Mouse (Mus musculus): ENCODE measurements at regions not wholly inside any gene's neighbourhood (a gene's known extent, or its start where the extent isn't known, plus 50 kb on each side); places are given as distances from the start of the nearest gene placed in this dataset.

- no peak for DNase-seq
Observed at GRCm38 (mm10) chr10:84214812-84215211, 225.6 kb downstream of the Nuak1 start.

DNA sequence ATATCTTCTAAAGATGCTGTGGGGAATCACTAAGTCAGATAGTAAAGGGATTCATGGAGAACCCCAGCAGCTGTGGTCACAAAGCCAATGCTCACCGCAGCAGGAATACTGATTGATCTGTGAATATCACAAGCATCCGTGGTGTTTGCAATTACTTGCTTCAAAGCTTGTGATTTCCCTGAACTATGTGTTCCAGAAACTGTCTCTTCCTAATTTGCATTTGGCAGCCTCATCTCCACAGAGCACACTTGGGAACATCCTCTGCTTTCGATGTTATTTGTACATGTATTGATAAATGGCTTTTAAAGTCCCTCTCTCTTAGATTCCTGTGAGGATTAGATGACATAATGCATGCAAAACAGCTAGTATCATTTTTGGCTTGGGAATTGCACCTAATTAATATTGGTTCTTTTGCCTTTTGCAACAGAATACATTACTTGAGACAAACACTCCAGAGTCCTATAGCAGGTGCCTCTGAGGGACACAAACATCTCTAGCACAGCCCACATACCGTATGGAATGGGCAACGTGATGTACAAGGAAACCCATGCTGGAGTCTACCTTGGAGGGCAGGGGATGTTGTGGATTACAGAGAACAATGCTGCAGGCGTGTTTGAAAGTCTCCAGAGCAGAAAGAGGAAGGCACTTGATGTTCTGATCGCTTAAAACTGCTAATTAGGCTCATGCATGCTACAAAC, 211.0 kb downstream of the Nuak1 start:
- no peak for DNase-seq

DNA sequence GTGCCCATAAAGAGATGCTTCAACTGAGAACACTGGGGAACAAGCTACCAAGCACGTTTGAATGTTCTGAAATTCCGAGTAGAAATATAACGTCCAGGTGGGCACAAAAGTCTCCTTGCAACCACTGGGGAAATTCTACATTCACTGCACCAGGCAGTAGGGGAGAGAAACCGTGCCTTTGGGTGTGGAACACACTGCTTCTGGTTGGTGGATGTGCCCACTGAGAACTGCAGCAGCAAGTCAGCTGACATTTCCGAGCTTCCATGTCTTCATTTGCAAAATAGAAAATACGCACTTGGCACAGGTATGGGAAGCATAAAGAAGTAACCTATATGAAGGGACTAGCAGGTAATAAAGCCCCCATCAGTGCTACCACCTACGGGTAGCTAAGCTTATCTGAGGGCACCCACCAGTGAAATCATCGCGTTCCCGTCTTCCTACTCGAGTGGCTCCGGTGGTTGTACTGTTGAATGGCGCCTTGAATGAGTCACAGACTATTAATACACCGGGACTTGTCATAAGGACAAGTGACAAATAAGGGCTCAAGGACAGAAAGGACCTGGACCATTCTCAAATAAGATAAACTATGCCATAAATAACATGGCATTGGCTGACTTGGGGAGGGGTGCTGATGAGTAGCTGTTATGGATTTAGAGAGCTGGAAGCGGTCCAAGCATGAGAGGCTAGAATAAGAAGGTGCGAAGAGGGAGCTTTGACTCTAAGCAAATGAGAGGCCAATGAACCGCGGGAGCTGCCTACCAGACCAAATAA, 210.2 kb downstream of the Nuak1 start:
- DNase-seq = no peak

DNA sequence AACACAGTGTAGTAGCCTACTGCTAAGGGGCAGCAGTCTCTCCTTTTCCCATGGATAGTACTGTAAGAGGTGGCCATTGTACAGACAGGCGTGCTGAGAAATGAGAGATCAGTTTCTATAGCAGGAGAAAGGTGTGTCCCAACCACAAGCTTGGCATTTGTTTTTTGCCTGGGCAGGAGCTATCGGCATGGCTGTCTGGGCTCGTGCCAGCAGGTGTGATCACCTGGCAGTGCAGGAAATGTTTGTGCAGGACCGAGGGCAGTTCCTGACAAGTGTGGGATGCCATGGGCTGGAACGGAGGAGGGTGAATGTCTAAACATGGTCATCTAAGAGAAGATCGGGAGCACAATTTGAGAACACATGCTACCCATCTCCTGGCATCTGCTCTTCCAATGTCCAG, 205.4 kb downstream of the Nuak1 start:
- no peak for DNase-seq

GRCm38 (mm10) chr10:84236236-84236635, 204.2 kb downstream of the Nuak1 start:
- no peak for DNase-seq

DNA sequence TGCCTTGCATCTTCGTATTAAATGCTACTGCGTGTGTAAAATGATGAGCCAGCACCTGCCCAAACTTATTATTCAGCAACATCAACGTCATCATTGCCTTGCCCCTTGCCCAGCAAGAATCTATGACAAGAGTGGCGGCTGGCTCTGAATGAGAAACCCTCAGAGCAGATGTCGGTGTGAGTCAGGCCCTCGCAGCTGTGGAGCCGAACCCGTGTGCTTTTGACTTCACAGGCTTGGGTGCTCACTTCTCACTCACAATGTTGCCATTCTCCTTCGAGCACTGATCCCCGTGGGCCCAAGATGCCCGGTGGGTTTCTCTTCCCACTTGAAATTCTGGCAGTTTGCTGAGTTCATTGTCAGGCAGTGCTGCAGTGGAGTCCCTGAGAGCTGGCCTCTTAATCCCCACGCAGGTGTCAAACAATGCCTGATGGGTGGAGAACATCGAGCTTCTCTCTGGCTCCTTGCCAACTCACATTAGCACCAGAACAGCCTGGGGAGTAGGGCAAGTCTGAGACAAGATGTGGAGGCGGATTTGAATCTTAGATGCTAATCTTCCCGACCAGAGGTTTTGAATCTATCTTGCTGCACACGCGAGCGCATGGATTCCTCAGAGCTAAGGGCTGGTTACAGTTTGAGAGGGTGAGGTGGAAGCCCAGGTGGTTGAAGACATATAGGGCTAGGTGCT, 202.0 kb downstream of the Nuak1 start:
- DNase-seq = peak in 1 of 2 experiments; percentile 8

GRCm38 (mm10) chr10:84243283-84243682, 197.1 kb downstream of the Nuak1 start:
- no peak for DNase-seq

GRCm38 (mm10) chr10:84249346-84249745, 191.1 kb downstream of the Nuak1 start:
- no peak for DNase-seq

- no peak for DNase-seq
Observed at GRCm38 (mm10) chr10:84260931-84261650, 179.3 kb downstream of the Nuak1 start.

GRCm38 (mm10) chr10:84262943-84263342, 177.5 kb downstream of the Nuak1 start:
- no peak for DNase-seq

DNA sequence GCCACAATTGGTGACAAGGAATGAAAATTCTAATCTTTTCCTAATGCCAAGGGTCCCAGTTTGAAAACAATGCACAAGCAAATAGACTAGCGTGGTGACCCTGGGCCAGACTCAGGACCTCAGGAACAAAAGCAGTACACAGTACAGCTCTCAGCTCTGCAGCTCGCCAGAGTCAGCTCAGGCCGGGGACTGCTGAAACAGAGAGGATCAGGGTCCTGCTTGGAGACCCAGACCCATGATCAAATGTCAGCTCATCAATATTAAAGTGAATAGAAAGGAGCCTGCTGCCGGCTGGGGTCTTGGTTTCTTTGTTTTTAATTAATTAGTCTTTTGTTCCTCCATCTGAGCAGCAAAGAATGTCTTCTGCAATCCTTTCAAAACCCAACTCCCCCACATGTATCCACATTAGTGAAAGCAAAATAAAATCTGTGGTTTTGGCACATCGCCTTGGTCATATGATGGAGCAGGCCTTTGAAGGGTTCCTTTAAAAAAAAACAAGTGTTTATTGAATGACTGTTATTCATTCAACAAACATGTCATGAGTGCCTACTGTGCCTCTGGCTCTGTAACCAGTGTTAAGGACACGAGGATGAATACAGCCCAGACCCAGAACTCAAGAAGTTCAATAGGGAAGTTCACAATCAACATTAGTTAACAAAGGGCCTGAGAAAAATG, 154.4 kb downstream of the Nuak1 start:
- no peak for DNase-seq

GRCm38 (mm10) chr10:84294422-84294821, 146.0 kb downstream of the Nuak1 start:
- no peak for DNase-seq

DNA sequence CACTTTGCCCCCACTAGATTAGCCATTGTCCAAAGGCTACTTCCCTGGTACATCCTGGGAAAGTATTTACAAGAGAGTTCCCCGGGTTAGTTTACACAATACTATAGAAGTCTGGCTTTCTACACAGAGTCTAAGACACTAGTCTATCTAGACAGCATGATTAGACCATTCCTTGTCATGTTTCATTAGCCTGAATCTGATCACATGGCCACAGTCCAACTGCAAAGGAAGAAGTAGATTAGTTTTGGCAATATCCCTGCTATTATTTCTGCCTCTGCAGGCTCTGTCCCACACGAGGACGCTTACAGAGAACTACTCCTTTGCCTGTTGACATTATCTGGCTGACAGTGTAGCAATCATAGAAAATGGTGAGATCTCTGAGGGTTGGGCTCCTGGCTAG, 144.2 kb downstream of the Nuak1 start:
- no peak for DNase-seq

- peak in 1 of 2 experiments; percentile 6 for DNase-seq
Observed at GRCm38 (mm10) chr10:84301561-84301960, 138.8 kb downstream of the Nuak1 start.

DNA sequence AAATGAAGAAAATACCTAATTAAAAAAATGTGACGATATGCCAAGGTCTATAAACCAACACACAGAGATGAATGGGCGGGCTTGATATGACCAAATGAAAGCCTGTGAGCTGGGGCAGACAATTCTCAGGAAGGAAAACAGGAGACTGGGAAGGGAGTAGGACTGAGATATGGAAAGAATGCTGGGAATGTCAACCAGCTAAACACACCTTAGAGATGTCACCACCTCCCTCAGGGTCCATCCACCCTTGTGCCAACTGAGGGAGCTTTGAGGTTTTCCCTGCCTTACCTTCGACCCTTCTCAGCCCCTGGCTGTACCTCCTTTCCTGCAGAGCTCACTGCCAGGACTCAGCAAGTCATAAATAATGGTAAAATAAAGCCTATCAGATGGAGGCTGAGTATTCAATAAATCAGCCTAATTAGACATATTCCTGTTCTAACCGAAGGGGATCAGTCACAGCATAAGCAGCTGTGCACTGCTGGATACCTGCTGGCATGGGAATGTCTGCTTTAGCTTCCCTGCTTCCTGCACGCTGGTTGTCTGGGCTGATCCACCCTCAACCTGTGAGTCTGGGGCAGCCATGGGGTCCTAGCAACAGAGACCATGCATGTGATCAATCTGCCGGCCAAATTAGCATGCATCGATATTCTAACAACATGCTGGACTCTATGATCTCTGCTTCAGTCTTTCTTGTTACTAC, 137.4 kb downstream of the Nuak1 start:
- DNase-seq = no peak

- peak; percentile 50 to 60 for DNase-seq
Observed at GRCm38 (mm10) chr10:84308746-84309145, 131.7 kb downstream of the Nuak1 start.

GRCm38 (mm10) chr10:84310653-84311052, 129.7 kb downstream of the Nuak1 start:
- no peak for DNase-seq

DNA sequence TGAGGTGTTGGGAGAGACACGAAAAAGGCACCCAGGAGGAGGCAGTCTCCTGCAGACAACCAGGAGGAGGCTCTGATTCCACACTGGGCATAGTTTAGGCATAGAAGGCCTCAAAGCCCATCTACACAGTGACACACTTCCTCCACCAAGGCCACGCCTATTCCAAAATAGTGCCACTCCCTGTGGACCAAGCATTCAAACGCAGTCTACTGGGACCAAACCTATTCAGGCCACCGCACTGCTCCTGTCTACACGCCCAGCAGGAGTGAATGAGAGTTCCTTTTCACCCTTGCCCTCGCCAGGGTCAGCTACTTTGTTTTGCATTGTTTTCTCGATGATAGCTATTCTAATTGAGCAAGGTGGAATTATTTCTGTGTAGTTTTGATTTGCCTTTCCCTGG, 127.7 kb downstream of the Nuak1 start:
- no peak for DNase-seq

- no peak for DNase-seq
Observed at GRCm38 (mm10) chr10:84316857-84317256, 123.5 kb downstream of the Nuak1 start.

GRCm38 (mm10) chr10:84317960-84318359, 122.4 kb downstream of the Nuak1 start:
- DNase-seq = no peak
